Mouse (Mus musculus) thymus, postnatal 4 days (tissue): ENCODE data around the gene Gli2.

Experiments used
- DNase-seq: peaks from one replicate; pipeline ENCODE4 v3.0.0; 2021

The Gli2 gene

GRCm38 (mm10) chr1:118936108-118936507 lies 117.3 kb downstream of the Gli2 start:
- no peak for DNase-seq

GRCm38 (mm10) chr1:118935518-118935917 lies 117.9 kb downstream of the Gli2 start:
- DNase-seq, result no peak

- no peak for DNase-seq
These were observed 121.3 kb downstream of the Gli2 start for GRCm38 (mm10) chr1:118932167-118932566.

- DNase-seq, result no peak
These were observed 125.7 kb downstream of the Gli2 start for GRCm38 (mm10) chr1:118927543-118928354.

GRCm38 (mm10) chr1:118926556-118926955 lies 126.9 kb downstream of the Gli2 start:
- DNase-seq, result no peak

GRCm38 (mm10) chr1:118922189-118922588 lies 131.2 kb downstream of the Gli2 start:
- DNase-seq, result no peak

GRCm38 (mm10) chr1:118917520-118918220 lies 135.7 kb downstream of the Gli2 start:
- DNase-seq, result no peak

GRCm38 (mm10) chr1:118916477-118917075 lies 136.8 kb downstream of the Gli2 start:
- DNase-seq, result no peak

GRCm38 (mm10) chr1:118913414-118914385 lies 139.7 kb downstream of the Gli2 start:
- DNase-seq, result no peak

- no peak for DNase-seq
These were observed 140.5 kb downstream of the Gli2 start for GRCm38 (mm10) chr1:118912929-118913328.

- DNase-seq, result no peak
These were observed 142.0 kb downstream of the Gli2 start for GRCm38 (mm10) chr1:118911427-118911727.

GRCm38 (mm10) chr1:118910693-118911426 lies 142.6 kb downstream of the Gli2 start:
- DNase-seq, result no peak

GRCm38 (mm10) chr1:118909051-118909450 lies 144.4 kb downstream of the Gli2 start:
- no peak for DNase-seq

- no peak for DNase-seq
These were observed 145.8 kb downstream of the Gli2 start for GRCm38 (mm10) chr1:118907574-118907973.

- no peak for DNase-seq
These were observed 148.1 kb downstream of the Gli2 start for GRCm38 (mm10) chr1:118905319-118905718.

- no peak for DNase-seq
These were observed 148.5 kb downstream of the Gli2 start for GRCm38 (mm10) chr1:118904909-118905308.

GRCm38 (mm10) chr1:118904431-118904830 lies 149.0 kb downstream of the Gli2 start:
- no peak for DNase-seq

- DNase-seq, result no peak
These were observed 149.7 kb downstream of the Gli2 start for GRCm38 (mm10) chr1:118903742-118904141.

GRCm38 (mm10) chr1:118901868-118902586 lies 151.4 kb downstream of the Gli2 start:
- no peak for DNase-seq

GRCm38 (mm10) chr1:118898351-118898750 lies 155.1 kb downstream of the Gli2 start:
- DNase-seq, result no peak

GRCm38 (mm10) chr1:118895026-118895762 lies 158.2 kb downstream of the Gli2 start:
- no peak for DNase-seq
